Mouse (Mus musculus): ENCODE data around the gene Bcl7c. TPM values are rescaled to one million over a fixed set of nuclear protein-coding genes. Genes with fewer than 3 reads are reported as not detected.
"Not testable (repeated sequence)": the region's sequence is repeated elsewhere in the genome, so short reads cannot be mapped to it uniquely, and the experiment has no call there.

Bcl7c gene
- polyA plus RNA-seq, 1 experiment, result 22.0 TPM

DNA sequence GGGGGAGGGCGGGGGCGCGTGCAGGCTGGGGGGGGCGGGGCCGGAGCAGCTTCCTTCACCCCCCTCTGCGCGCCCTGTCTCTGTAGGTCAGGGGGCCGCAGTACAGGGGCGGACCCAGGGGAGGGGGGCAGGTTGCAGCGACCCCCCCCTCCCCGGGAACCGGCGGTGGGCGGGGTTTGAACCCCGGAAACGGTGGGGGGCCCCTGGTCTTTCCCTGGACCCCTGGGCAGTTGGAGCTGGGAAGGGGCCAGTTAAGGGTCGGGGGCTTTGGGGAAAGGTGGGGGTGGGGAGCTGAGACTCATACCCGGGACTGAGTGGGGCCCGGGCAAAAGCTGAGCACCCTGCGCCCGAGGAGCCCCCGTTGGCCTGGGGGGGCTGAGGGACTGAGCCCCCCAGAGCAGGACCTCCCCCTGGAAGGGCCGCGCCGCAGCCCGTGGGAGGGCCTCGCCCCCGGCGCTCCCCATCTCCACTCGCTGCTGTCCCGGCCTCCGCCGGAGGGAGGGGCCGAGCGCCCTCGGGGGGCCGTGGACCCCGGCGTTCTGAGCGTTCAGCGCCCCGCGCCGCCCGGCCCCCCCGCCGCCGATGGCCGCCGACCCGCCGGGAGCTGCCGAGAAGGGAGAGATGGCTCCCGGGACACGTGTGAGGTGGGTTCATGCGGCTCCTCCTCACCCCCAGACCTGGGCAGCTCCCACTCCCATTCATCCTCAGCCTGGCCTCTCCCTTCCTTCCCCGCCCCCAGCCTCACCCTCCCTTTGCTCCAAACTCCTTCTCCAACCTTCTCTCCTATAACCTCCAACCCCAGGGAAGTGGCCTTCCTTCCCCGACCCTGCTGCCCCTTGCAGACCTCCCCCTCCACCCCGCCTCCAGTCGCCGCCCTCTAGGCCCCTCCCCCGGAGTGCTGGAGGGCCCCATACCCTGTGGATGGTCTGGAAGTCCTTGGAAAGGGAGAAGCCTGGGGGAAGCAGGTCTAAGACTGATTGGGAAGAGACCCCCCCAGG lies 38.1 kb upstream of the Bcl7c start:
- WGBS, result 3% methylated on average over 38 of the region's 62 CpGs
- TF ChIP-seq POLR2A (IDR thresholded peaks at IDR 0.05; ENCODE audit: borderline replicate concordance, extremely low read depth, low read depth, low read length) (no peak), CTCF (IDR thresholded peaks at IDR 0.05; ENCODE audit: insufficient read depth, low read length) (no peak)
- H3K4me3 ChIP-seq (replicated peaks; ENCODE audit: extremely low read depth, low read depth, low read length), result peak overlapping the region; percentile 26
- H3K4me1 ChIP-seq (ENCODE audit: control insufficient read depth, insufficient read depth, low read length), result peaks cover 10% of the 10 kb centered on the region; the same call in 1 of the 2 replicates
- DNase-seq, result no peak

DNA sequence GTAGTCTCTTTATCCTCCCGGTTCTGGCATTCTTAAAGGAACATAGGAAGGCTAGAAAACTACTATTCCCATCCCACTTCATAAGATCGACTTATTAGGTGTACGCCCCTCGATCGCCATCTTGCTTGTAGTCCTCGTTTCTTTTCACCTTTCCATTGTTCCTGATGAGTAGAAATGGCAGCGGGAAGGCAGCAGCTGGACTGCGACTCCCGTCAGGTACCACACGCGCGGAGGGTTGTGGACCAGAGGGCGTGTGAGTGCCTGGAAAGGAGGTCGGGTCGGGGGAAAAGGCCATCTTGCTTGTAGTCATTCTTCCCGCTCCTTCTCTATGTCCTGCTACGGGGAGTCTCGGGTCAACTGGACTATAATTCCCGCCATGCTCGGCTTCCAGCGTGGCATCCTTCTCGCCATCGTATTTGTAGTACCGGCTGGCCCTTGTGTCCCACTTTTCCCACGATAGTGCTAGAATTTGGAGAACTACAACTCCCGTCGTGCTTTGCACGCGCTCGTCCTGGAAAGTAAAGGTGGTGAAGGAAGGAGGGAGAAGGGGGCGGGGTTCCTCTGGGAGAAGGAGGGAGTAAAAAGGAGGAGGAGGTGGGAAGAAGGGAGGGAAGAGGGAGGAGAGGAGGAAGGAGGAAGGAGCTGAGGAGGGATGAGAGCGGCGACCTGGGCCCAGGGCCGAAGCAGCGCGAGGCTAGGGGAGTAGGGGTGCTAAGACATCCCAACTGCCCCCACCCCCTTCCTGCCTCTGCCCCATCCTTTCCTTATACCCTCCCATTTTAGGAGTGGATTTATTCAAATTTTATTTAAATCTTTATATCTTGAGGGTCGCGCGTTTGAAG lies 37.1 kb upstream of the Bcl7c start:
- peak overlapping the region; percentile 68 for H3K4me3 ChIP-seq (replicated peaks; ENCODE audit: extremely low read depth, low read depth, low read length)
- H3K4me1 ChIP-seq (ENCODE audit: control insufficient read depth, insufficient read depth, low read length), result peaks cover 10% of the 10 kb centered on the region; the same call in 1 of the 2 replicates
- WGBS, result under 1% methylated on average over 39 of the region's 39 CpGs
- DNase-seq, result peak; percentile 92
- no peak for TF ChIP-seq CTCF (IDR thresholded peaks at IDR 0.05; ENCODE audit: insufficient read depth, low read length)
- peak; percentile 81; the same call in 1 of the 2 replicates for TF ChIP-seq POLR2A (IDR thresholded peaks at IDR 0.05; ENCODE audit: borderline replicate concordance, extremely low read depth, low read depth, low read length)

DNA sequence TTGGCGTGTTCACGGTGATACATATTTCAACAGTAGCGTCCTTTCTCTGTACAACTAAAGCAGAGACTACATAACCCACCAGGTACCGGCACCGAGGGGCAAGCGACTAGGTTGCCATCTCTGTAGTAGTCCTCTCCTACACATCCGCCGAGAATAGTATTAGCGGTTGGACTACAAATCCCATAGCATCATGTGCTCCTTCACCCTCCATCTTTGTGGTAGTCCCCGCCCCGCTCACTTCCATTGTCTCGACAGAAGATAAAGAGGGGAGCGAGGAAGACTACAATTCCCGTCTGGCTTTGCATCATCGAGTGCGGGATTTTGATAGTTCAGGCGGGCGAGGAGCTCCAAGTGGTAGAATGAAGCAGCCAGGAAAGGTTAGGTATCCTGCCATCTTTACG lies 36.5 kb upstream of the Bcl7c start:
- 0% methylated on average over 19 of the region's 19 CpGs for WGBS
- Histone ChIP-seq H3K4me3 (replicated peaks; ENCODE audit: extremely low read depth, low read depth, low read length) (peak overlapping the region; percentile 68), H3K4me1 (ENCODE audit: control insufficient read depth, insufficient read depth, low read length) (peaks cover 10% of the 10 kb centered on the region; the same call in 1 of the 2 replicates)
- TF ChIP-seq CTCF (IDR thresholded peaks at IDR 0.05; ENCODE audit: insufficient read depth, low read length) (no peak), POLR2A (IDR thresholded peaks at IDR 0.05; ENCODE audit: borderline replicate concordance, extremely low read depth, low read depth, low read length) (peak; percentile 39; the same call in 1 of the 2 replicates)
- peak; percentile 88 for DNase-seq

- 0 out of 2 replicates have a peak, but pooled peaks have one; percentile 10 for TF ChIP-seq CTCF (IDR thresholded peaks at IDR 0.05; ENCODE audit: insufficient read depth, low read length)
- TF ChIP-seq POLR2A (IDR thresholded peaks at IDR 0.05; ENCODE audit: borderline replicate concordance, extremely low read depth, low read depth, low read length), result no peak
- peak within 1 kb of the TSS; percentile 68 for H3K4me3 ChIP-seq (replicated peaks; ENCODE audit: extremely low read depth, low read depth, low read length)
- under 1% methylated on average over 26 of the region's 26 CpGs for WGBS
- H3K4me1 ChIP-seq (ENCODE audit: control insufficient read depth, insufficient read depth, low read length), result peaks cover 10% of the 10 kb centered on the region; the same call in 1 of the 2 replicates
- peak; percentile 58 for DNase-seq
These were observed 35.8 kb upstream of the Bcl7c start, which contains the start of gene Fbxl19 for GRCm38 (mm10) chr7:127744366-127745045. TSS of gene Fbxl19 (plus strand) at chr7:127744543.

DNA sequence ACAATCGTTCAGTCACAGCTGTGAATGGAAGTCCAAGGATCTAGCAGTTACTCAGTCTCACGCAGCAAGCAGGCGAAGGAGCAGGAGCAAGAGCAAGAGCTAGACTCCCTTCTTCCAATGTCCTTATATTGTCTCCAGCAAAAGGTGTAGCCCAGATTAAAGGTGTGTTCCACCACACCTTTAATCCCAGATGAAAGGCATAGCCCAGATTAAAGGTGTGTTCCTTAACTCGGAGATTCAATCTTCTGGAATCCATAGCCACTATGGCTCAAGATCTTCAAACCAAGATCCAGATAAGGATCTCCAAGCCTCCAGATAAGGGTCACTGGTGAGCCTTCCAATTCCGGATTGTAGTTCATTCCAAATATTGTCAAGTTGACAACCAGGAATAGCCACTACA lies 23.3 kb upstream of the Bcl7c start, which contains the start of gene Ctf2:
Gene Ctf2 (minus strand): TSS at position 101 of the 400 bp plus-strand sequence.
- not testable (repeated sequence) for H3K4me3 ChIP-seq (replicated peaks; ENCODE audit: extremely low read depth, low read depth, low read length); DNase-seq; H3K4me1 ChIP-seq (ENCODE audit: control insufficient read depth, insufficient read depth, low read length)
- WGBS, result 63% methylated on average over 1 of the region's 5 CpGs

GRCm38 (mm10) chr7:127730170-127730569 lies 21.4 kb upstream of the Bcl7c start:
- WGBS, result 64% methylated on average over 4 of the region's 4 CpGs
- TF ChIP-seq POLR2A (IDR thresholded peaks at IDR 0.05; ENCODE audit: borderline replicate concordance, extremely low read depth, low read depth, low read length), result no peak
- no peak for TF ChIP-seq CTCF (IDR thresholded peaks at IDR 0.05; ENCODE audit: insufficient read depth, low read length)
- no peak for DNase-seq
- no peak overlapping the region for H3K4me3 ChIP-seq (replicated peaks; ENCODE audit: extremely low read depth, low read depth, low read length)
- no peaks in the 10 kb centered on the region for H3K4me1 ChIP-seq (ENCODE audit: control insufficient read depth, insufficient read depth, low read length)

DNA sequence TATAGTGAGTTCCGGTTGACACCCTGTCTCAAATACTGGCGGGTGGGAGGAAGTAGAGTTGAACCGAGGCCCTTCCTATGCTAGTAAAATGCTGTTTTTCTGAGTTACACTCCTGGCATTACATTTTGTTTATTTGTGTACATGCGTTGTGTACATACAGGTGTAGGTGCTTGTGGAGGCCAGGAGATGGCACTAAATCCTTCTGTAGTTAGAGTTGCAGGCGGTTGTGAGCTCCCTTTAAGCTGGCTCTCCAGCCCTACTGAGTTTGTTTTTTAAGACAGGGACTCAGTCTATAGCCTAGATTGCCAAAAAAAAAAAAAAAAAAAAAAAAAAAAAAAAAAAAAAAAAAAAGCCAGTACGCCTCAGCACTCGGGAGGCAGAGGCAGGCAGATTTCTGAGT lies 19.2 kb upstream of the Bcl7c start:
- no peaks in the 10 kb centered on the region for H3K4me1 ChIP-seq (ENCODE audit: control insufficient read depth, insufficient read depth, low read length)
- no peak for DNase-seq
- H3K4me3 ChIP-seq (replicated peaks; ENCODE audit: extremely low read depth, low read depth, low read length), result no peak overlapping the region
- 74% methylated on average over 7 of the region's 7 CpGs for WGBS
- TF ChIP-seq POLR2A (IDR thresholded peaks at IDR 0.05; ENCODE audit: borderline replicate concordance, extremely low read depth, low read depth, low read length) (no peak), CTCF (IDR thresholded peaks at IDR 0.05; ENCODE audit: insufficient read depth, low read length) (no peak)

GRCm38 (mm10) chr7:127725924-127726323 lies 17.2 kb upstream of the Bcl7c start:
- 60% methylated on average over 6 of the region's 6 CpGs for WGBS
- no peak overlapping the region for H3K4me3 ChIP-seq (replicated peaks; ENCODE audit: extremely low read depth, low read depth, low read length)
- no peak for DNase-seq
- no peaks in the 10 kb centered on the region for H3K4me1 ChIP-seq (ENCODE audit: control insufficient read depth, insufficient read depth, low read length)
- TF ChIP-seq POLR2A (IDR thresholded peaks at IDR 0.05; ENCODE audit: borderline replicate concordance, extremely low read depth, low read depth, low read length) (no peak), CTCF (IDR thresholded peaks at IDR 0.05; ENCODE audit: insufficient read depth, low read length) (no peak)

GRCm38 (mm10) chr7:127725490-127725889 lies 16.8 kb upstream of the Bcl7c start:
- TF ChIP-seq CTCF (IDR thresholded peaks at IDR 0.05; ENCODE audit: insufficient read depth, low read length), result no peak
- no peak for TF ChIP-seq POLR2A (IDR thresholded peaks at IDR 0.05; ENCODE audit: borderline replicate concordance, extremely low read depth, low read depth, low read length)
- WGBS, result 70% methylated on average over 2 of the region's 2 CpGs

More at GRCm38 (mm10) chr7:127725490-127725889, 16.8 kb upstream of the Bcl7c start:
- Histone ChIP-seq H3K4me1 (ENCODE audit: control insufficient read depth, insufficient read depth, low read length) (no peaks in the 10 kb centered on the region), H3K4me3 (replicated peaks; ENCODE audit: extremely low read depth, low read depth, low read length) (no peak overlapping the region)
- DNase-seq, result no peak

Measured in lung, adult 2 months (tissue).